8 mouse cellular contexts compared by ENCODE assay signal in genomic region chr2:156730501-156730921, GRCm38 (mm10). TPM values are rescaled to one million over a fixed set of nuclear protein-coding genes. Genes with fewer than 3 reads are reported as not detected.
DNase-seq lines count a peak whose midpoint lies in the region; ATAC-seq and TF ChIP-seq lines count a peak whose summit lies in the region.

No protein-coding gene starts in this region.

- no peak for DNase-seq in forebrain, postnatal 0 days
- peak; percentile 67 for DNase-seq in A20 (ENCODE audit: low read depth, low spot score)
- no peak for DNase-seq in embryonic facial prominence, embryonic 14.5 days (ENCODE audit: low spot score)
- DNase-seq in liver, embryonic 13.5 days: no peak
- no peak for DNase-seq in ovary, postnatal 14 days (ENCODE audit: low spot score)
- DNase-seq in urinary bladder, adult 18-20 months (ENCODE audit: low spot score in 2 of 2): no peak

- 90% methylated on average over 12 of the region's 12 CpGs for WGBS in forebrain, embryonic 12.5 days
- 82% methylated on average over 12 of the region's 12 CpGs for WGBS in forebrain, postnatal 0 days
- 68% methylated on average over 12 of the region's 12 CpGs for WGBS in embryonic facial prominence, embryonic 14.5 days
- WGBS in liver, embryonic 13.5 days (ENCODE audit: insufficient replicate concordance): 42% methylated on average over 12 of the region's 12 CpGs
- WGBS in stomach, embryonic 15.5 days: 58% methylated on average over 12 of the region's 12 CpGs

- 0 out of 2 replicates have a peak overlapping the region, but pooled peaks have one; percentile 2 for H3K4me2 ChIP-seq in forebrain, embryonic 12.5 days
- H3K4me2 ChIP-seq in forebrain, postnatal 0 days (ENCODE audit: low read depth): no peak overlapping the region
- peak overlapping the region; percentile 28 for H3K4me2 ChIP-seq in embryonic facial prominence, embryonic 14.5 days (ENCODE audit: low read depth, low read length)
- peak overlapping the region; percentile 64 for H3K4me2 ChIP-seq in liver, embryonic 13.5 days
- H3K4me2 ChIP-seq in stomach, embryonic 15.5 days: peak overlapping the region; percentile 23

- H3K27me3 ChIP-seq in forebrain, embryonic 12.5 days: no peaks in the 10 kb centered on the region
- no peaks in the 10 kb centered on the region for H3K27me3 ChIP-seq in forebrain, postnatal 0 days (ENCODE audit: insufficient read depth, low read length)
- no peaks in the 10 kb centered on the region for H3K27me3 ChIP-seq in embryonic facial prominence, embryonic 14.5 days (replicated peaks; ENCODE audit: control insufficient read depth, insufficient read depth, low read length)
- H3K27me3 ChIP-seq in liver, embryonic 13.5 days: no peaks in the 10 kb centered on the region
- H3K27me3 ChIP-seq in stomach, embryonic 15.5 days (replicated peaks): no peaks in the 10 kb centered on the region

- ATAC-seq in forebrain, embryonic 12.5 days (ENCODE audit: low FRiP score): no peak
- ATAC-seq in forebrain, postnatal 0 days: no peak
- ATAC-seq in embryonic facial prominence, embryonic 14.5 days (ENCODE audit: low read depth): no peak; the same call in 1 of the 2 replicates
- ATAC-seq in liver, embryonic 13.5 days (ENCODE audit: low read depth): peak; percentile 39
- no peak for ATAC-seq in stomach, embryonic 15.5 days (ENCODE audit: insufficient read depth, low FRiP score, low read depth)

- H3K36me3 ChIP-seq in forebrain, embryonic 12.5 days (replicated peaks): no peaks in the 10 kb centered on the region
- H3K36me3 ChIP-seq in forebrain, postnatal 0 days (ENCODE audit: insufficient read depth): no peaks in the 10 kb centered on the region
- H3K36me3 ChIP-seq in embryonic facial prominence, embryonic 14.5 days (ENCODE audit: control insufficient read depth, insufficient read depth, low read length): peaks cover 10% of the 10 kb centered on the region; the same call in 1 of the 2 replicates
- H3K36me3 ChIP-seq in liver, embryonic 13.5 days: no peaks in the 10 kb centered on the region
- H3K36me3 ChIP-seq in stomach, embryonic 15.5 days: no peaks in the 10 kb centered on the region; the same call in 1 of the 2 replicates

- 0 out of 2 replicates have a peak overlapping the region, but pooled peaks have one; percentile 19 for H3K27ac ChIP-seq in forebrain, embryonic 12.5 days
- H3K27ac ChIP-seq in forebrain, postnatal 0 days (ENCODE audit: low read depth, low read length): no peak overlapping the region
- no peak overlapping the region; the same call in 1 of the 2 replicates for H3K27ac ChIP-seq in embryonic facial prominence, embryonic 14.5 days (replicated peaks; ENCODE audit: low read depth, low read length)
- H3K27ac ChIP-seq in liver, embryonic 13.5 days: no peak overlapping the region
- peak overlapping the region; percentile 36 for H3K27ac ChIP-seq in stomach, embryonic 15.5 days

- H3K9me3 ChIP-seq in forebrain, embryonic 12.5 days: no peaks in the 10 kb centered on the region
- H3K9me3 ChIP-seq in forebrain, postnatal 0 days (ENCODE audit: low read length): no peaks in the 10 kb centered on the region
- H3K9me3 ChIP-seq in embryonic facial prominence, embryonic 14.5 days (ENCODE audit: control insufficient read depth, low read length): no peaks in the 10 kb centered on the region
- no peaks in the 10 kb centered on the region for H3K9me3 ChIP-seq in liver, embryonic 13.5 days (replicated peaks)
- H3K9me3 ChIP-seq in stomach, embryonic 15.5 days: no peaks in the 10 kb centered on the region

- H3K4me1 ChIP-seq in forebrain, embryonic 12.5 days: peaks cover 58% of the 10 kb centered on the region
- H3K4me1 ChIP-seq in forebrain, postnatal 0 days (ENCODE audit: insufficient read depth): peaks cover 18% of the 10 kb centered on the region
- H3K4me1 ChIP-seq in embryonic facial prominence, embryonic 14.5 days (ENCODE audit: control insufficient read depth, insufficient read depth, low read length): peaks cover 37% of the 10 kb centered on the region
- H3K4me1 ChIP-seq in liver, embryonic 13.5 days (replicated peaks): peaks cover 53% of the 10 kb centered on the region
- H3K4me1 ChIP-seq in stomach, embryonic 15.5 days: peaks cover 35% of the 10 kb centered on the region

- TF ChIP-seq CTCF in forebrain, postnatal 0 days (IDR thresholded peaks at IDR 0.05; ENCODE audit: low read depth): no peak

- no peak overlapping the region for H3K9ac ChIP-seq in forebrain, embryonic 12.5 days
- no peak overlapping the region for H3K9ac ChIP-seq in forebrain, postnatal 0 days
- H3K9ac ChIP-seq in embryonic facial prominence, embryonic 14.5 days (ENCODE audit: low read depth, low read length): peak overlapping the region; percentile 25
- H3K9ac ChIP-seq in liver, embryonic 13.5 days: peak overlapping the region; percentile 34; the same call in 1 of the 2 replicates
- no peak overlapping the region for H3K9ac ChIP-seq in stomach, embryonic 15.5 days

- no peak overlapping the region for H3K4me3 ChIP-seq in forebrain, embryonic 12.5 days (replicated peaks)
- no peak overlapping the region for H3K4me3 ChIP-seq in forebrain, postnatal 0 days (ENCODE audit: low read depth, low read length)
- no peak overlapping the region for H3K4me3 ChIP-seq in embryonic facial prominence, embryonic 14.5 days (ENCODE audit: low read depth, low read length)
- H3K4me3 ChIP-seq in liver, embryonic 13.5 days (replicated peaks): peak overlapping the region; percentile 46
- peak overlapping the region; percentile 9; the same call in 1 of the 2 replicates for H3K4me3 ChIP-seq in stomach, embryonic 15.5 days (replicated peaks)

RNA-seq across cellular contexts. Expression of gene Myl9, which starts 44.7 kb away (rescaled TPM):
- 61.4 and 95.4 TPM in 2 replicates for polyA plus RNA-seq in forebrain, embryonic 12.5 days (2016; fragmentation: Nextera tagmentation; extraction: Ambion mirVana)
- total RNA-seq in forebrain, postnatal 0 days (2014; rRNA removed): 24.4 and 34.3 TPM in 2 replicates
- polyA plus RNA-seq in forebrain, postnatal 0 days (2015; fragmentation: Nextera tagmentation; extraction: Ambion mirVana): 34.6 and 39.6 TPM in 2 replicates
- 285 and 310 TPM in 2 replicates for polyA plus RNA-seq in embryonic facial prominence, embryonic 14.5 days (2014; fragmentation: Nextera tagmentation; extraction: Ambion mirVana)
- polyA plus RNA-seq in liver, embryonic 13.5 days (2015; fragmentation: Nextera tagmentation; extraction: Ambion mirVana): 58.3 and 60.1 TPM in 2 replicates
- polyA plus RNA-seq in stomach, embryonic 15.5 days (2015; fragmentation: Nextera tagmentation; extraction: Ambion mirVana): 1,258 and 1,308 TPM in 2 replicates

Comparison
In these comparisons a context has a peak if more than half of its experiments do, and no peak if none do; other contexts are left out.
1. H3K27ac ChIP-seq: peak in forebrain, embryonic 12.5 days (single experiment) and stomach, embryonic 15.5 days (single experiment); none in forebrain, postnatal 0 days (single experiment), embryonic facial prominence, embryonic 14.5 days (single experiment) and liver, embryonic 13.5 days (single experiment).
2. H3K4me3 ChIP-seq: peak in liver, embryonic 13.5 days (single experiment) and stomach, embryonic 15.5 days (single experiment); none in forebrain, embryonic 12.5 days (single experiment), forebrain, postnatal 0 days (single experiment) and embryonic facial prominence, embryonic 14.5 days (single experiment).
3. H3K9ac ChIP-seq: peak in embryonic facial prominence, embryonic 14.5 days (single experiment) and liver, embryonic 13.5 days (single experiment); none in forebrain, embryonic 12.5 days (single experiment), forebrain, postnatal 0 days (single experiment) and stomach, embryonic 15.5 days (single experiment).